Mouse (Mus musculus): ENCODE results near the gene Ccdc59. TPM values are rescaled to one million over a fixed set of nuclear protein-coding genes. Genes with fewer than 3 reads are reported as not detected.

Ccdc59 gene
- polyA plus RNA-seq (2015; fragmentation: Nextera tagmentation; extraction: Ambion mirVana), result 30.4 and 34.5 TPM in 2 replicates

DNA sequence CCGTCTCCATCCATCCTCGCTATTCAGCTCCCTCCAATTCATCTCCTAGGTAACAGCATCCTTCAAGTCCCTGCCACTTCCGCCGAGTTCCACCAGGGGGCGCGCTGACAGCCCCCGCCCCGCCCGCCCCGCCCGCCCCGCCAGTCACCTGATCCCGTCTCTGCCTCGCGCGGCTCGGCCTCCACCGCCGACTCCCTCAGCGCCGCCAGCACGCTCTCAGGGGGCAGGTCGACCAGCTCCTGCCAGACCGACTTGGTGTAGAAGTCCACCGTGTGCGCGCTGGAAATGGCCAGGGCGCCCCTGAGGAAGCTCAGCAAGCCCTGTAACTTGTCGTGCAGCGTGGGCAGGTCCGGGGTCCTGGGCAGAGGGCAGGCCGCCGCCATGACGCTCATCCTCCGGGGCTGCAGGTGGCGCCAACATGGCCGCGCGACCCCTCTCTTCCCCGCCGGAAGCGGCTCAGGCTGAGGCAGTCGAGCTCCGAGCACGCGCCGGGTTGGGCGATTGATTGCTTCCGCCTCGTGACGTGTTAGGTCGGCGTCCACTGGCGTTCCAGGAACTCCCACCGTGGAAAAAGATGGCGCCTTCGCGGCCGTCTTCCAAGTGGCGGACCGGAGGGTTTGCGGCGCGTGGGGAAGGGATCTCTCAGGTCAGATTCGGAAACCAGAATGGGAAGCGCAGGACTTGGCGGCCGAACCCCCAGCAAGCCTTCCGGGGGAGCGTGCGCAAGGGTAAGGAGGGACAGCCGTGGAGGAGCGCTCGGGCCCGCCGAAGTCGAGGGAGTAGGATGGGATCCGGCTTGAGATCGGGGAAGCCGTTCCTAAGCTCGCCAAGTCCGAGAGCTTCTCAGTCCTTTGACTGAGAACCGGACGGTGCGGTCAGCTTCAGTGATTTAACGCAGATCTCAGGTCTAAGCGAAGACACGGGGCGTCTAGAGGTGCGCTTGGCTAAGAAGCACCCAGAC is at the start of gene Ccdc59, which contains the start of gene Mettl25:
TSS of gene Ccdc59 (plus strand) at position 140 of the 961 bp plus-strand sequence.
TSS of gene Mettl25 (minus strand) at position 453 of the 961 bp plus-strand sequence.
- no peaks in the 10 kb centered on the region for H3K27me3 ChIP-seq
- WGBS, result under 1% methylated on average over 90 of the region's 90 CpGs
- H3K36me3 ChIP-seq, result peaks cover 35% of the 10 kb centered on the region
- peak within 1 kb of the TSS; percentile 73 for H3K4me2 ChIP-seq
- H3K4me1 ChIP-seq (replicated peaks), result peaks cover 8% of the 10 kb centered on the region
- H3K9me3 ChIP-seq (replicated peaks), result no peaks in the 10 kb centered on the region
- H3K27ac ChIP-seq, result peak within 1 kb of the TSS; percentile 96
- peak within 1 kb of the TSS; percentile 84 for H3K9ac ChIP-seq
- peak within 1 kb of the TSS; percentile 85 for H3K4me3 ChIP-seq
- ATAC-seq (replicated peaks; ENCODE audit: insufficient number of reproducible peaks, insufficient read depth, low FRiP score, low read depth), result peak; percentile 97

DNA sequence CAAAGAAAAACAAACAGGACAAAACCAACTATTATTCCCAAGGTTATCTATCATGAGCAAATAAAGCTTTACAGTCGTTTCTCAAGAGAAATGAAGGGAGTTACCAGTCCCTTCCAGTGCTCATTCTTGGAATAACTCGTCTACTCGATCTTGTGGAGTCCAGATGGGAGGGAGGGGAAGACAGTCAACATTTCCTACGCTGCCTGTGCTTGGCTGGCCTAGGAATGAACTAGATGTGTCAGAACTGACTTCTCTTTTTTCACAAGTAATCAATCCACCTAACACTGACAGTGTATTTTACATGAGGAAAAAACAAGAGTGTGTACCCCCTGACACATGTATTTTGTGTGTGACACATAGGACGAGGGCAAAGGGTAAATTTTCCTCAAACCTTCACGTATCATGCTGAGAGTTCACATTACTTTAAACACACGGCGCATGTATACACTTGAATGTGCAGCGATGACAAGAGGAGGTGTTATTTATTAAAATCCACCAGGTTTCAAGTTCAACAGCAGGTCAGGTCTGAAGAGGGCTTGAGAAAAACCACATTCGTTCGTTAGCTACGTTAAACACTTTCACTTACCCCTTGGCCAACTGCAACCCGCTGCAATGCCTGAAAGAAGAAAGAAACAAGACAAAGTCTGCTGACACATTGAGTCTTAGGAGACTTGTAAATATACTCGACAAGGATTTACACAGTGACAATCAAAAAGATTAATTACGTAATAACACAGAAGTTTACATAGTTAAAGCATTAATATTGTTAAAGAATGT is 46.9 kb upstream of the Ccdc59 start:
- no peak for ATAC-seq (replicated peaks; ENCODE audit: insufficient number of reproducible peaks, insufficient read depth, low FRiP score, low read depth)
- no peaks in the 10 kb centered on the region for H3K9me3 ChIP-seq (replicated peaks)
- H3K4me3 ChIP-seq, result no peak overlapping the region
- H3K27me3 ChIP-seq, result no peaks in the 10 kb centered on the region
- 0 out of 2 replicates have a peak, but pooled peaks cover 4% of the 10 kb centered on the region for H3K36me3 ChIP-seq
- WGBS, result 59% methylated on average over 15 of the region's 15 CpGs
- no peak overlapping the region for H3K4me2 ChIP-seq
- H3K4me1 ChIP-seq (replicated peaks), result no peaks in the 10 kb centered on the region
- no peak overlapping the region for H3K27ac ChIP-seq
- no peak overlapping the region for H3K9ac ChIP-seq

DNA sequence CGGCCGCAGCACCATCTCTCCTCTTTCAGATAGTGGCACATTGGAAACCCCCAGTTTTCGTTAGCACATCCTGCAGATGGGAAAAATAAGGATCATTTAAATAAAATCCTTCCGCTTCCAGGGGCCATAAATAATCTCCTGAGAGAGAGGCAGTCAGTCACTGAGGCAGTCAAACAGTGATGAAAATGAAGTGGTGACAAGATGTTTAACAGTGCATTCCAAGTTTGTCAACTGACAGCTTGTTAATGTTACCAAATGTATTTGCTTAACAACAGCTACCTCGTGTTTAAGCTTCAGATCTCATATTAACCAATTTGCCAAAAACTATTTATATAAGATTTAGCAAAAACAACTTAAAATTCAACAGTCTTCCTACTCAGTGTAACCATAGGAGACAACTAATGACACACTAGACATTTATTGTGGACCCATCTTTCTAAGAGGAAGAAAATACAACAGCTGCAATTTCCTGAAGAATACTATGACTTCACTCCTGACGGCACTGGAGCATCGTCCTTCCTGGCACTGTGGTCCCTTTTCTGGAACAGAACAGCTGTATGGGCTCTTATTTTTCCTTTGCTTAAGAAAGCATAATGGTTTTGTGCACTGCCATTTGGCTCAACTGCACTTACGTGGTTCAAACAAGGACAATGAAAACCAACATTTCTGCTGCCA is 43.5 kb upstream of the Ccdc59 start:
- H3K4me1 ChIP-seq (replicated peaks), result no peaks in the 10 kb centered on the region
- no peak overlapping the region for H3K27ac ChIP-seq
- 59% methylated on average over 8 of the region's 8 CpGs for WGBS
- no peak for ATAC-seq (replicated peaks; ENCODE audit: insufficient number of reproducible peaks, insufficient read depth, low FRiP score, low read depth)
- H3K9me3 ChIP-seq (replicated peaks), result no peaks in the 10 kb centered on the region
- no peaks in the 10 kb centered on the region for H3K27me3 ChIP-seq
- no peak overlapping the region for H3K4me2 ChIP-seq
- H3K4me3 ChIP-seq, result no peak overlapping the region
- H3K36me3 ChIP-seq, result 0 out of 2 replicates have a peak, but pooled peaks cover 4% of the 10 kb centered on the region
- no peak overlapping the region for H3K9ac ChIP-seq

DNA sequence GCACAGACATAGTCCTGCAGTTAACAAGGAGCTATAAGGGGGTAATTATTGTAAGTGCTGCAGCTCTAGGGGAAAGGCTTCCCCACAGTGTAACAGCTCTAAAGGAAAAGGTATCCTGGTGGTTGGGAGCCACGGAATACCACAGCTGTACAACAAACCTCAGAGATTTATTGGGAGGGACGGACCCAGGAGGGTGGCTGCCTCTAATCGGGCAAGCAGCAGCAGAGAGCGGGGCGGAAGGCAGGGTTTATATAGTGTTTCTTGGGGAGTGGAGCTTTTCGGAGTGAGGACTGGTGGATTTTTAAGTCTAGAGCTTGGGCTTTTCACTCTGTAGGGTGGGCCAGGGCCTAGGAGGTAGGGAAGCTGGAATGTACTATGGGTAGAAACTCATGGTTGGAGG is 39.7 kb upstream of the Ccdc59 start:
- 80% methylated on average over 6 of the region's 6 CpGs for WGBS
- no peak overlapping the region for H3K9ac ChIP-seq
- no peak for ATAC-seq (replicated peaks; ENCODE audit: insufficient number of reproducible peaks, insufficient read depth, low FRiP score, low read depth)
- no peak overlapping the region for H3K4me3 ChIP-seq
- H3K4me2 ChIP-seq, result no peak overlapping the region
- H3K27me3 ChIP-seq, result no peaks in the 10 kb centered on the region
- H3K9me3 ChIP-seq (replicated peaks), result no peaks in the 10 kb centered on the region
- H3K27ac ChIP-seq, result no peak overlapping the region
- H3K4me1 ChIP-seq (replicated peaks), result no peaks in the 10 kb centered on the region
- no peaks in the 10 kb centered on the region for H3K36me3 ChIP-seq

DNA sequence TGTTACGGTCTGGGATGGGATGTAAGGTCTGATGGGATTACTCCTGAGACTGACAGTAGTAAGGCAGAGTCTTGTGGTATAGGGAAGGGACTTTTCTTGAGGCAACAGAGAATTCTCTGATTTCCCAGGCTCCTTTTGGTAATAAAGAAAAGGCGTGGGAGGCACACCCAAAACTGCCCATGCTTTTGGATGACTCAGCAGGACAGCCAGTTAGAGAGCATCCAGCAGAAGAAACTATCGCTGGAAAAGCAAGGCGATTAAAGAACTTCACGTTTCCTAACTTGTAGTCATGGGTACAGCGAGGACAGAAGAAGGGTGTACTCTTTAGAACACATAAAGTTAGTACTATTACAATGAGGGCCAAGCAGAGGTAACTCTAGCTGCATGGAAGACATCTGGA is 38.7 kb upstream of the Ccdc59 start:
- Histone ChIP-seq H3K9ac (no peak overlapping the region), H3K4me2 (no peak overlapping the region), H3K9me3 (replicated peaks) (no peaks in the 10 kb centered on the region), H3K4me1 (replicated peaks) (no peaks in the 10 kb centered on the region), H3K4me3 (no peak overlapping the region), H3K27me3 (no peaks in the 10 kb centered on the region), H3K27ac (no peak overlapping the region), H3K36me3 (no peaks in the 10 kb centered on the region)
- 90% methylated on average over 6 of the region's 6 CpGs for WGBS
- no peak for ATAC-seq (replicated peaks; ENCODE audit: insufficient number of reproducible peaks, insufficient read depth, low FRiP score, low read depth)

DNA sequence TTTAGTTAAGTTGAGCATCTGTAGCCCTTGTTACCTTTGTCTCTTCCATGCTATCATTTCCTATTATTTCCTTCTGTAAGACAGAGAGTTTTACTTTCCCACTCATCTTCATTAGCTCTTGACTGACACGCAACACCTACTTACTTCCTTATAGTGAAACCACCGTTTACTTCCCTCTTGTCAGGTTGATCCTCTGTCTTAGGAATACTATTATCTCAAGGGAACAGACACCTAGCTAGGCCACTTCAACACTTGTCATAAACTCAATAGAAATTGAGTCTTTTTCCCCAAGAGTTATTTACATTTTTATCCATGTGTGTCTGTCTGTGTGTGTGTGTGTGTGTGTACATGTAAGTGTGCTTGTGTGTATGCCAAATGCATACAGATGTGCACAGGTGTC is 37.4 kb upstream of the Ccdc59 start:
- Histone ChIP-seq H3K9me3 (replicated peaks) (no peaks in the 10 kb centered on the region), H3K4me1 (replicated peaks) (no peaks in the 10 kb centered on the region), H3K27me3 (no peaks in the 10 kb centered on the region)

DNA sequence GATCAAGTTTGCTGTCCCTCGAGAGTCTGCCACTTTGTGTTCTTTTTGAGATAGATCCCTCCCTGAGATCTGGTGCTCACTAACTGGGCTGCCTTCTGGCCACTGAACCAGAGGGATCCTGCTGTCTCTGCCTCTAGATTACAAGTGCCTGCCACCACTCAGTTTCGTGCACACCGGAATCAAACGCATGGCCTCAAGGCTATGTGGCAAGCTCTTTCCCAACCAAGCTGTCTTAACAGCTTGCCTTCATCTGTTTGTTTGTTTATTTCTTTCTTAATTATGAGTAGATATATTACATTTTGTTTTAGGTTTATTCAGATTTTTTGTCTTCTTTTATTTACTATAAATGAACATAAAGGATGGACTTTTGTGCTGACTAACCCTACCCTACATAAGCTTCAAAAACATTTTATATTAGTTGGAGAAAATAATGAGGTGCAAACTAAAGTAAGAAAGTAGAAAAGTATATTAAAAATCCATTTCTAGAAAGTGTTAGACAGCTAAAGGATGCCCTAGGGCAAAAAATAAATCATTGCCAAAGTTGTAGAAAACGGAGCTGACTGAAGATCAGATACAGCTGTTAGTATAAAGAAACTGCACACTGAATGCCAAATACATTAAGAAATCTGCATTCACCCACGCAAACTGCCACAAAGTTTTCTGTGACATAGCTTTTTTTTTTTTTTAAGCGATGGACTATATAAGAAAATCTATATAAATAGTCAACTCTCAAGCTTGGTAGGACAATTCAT is 34.4 kb upstream of the Ccdc59 start:
- Histone ChIP-seq H3K4me2 (no peak overlapping the region), H3K9me3 (replicated peaks) (no peaks in the 10 kb centered on the region), H3K27me3 (no peaks in the 10 kb centered on the region), H3K9ac (no peak overlapping the region), H3K4me1 (replicated peaks) (no peaks in the 10 kb centered on the region), H3K4me3 (no peak overlapping the region), H3K36me3 (no peaks in the 10 kb centered on the region), H3K27ac (no peak overlapping the region)
- WGBS, result 74% methylated on average over 7 of the region's 7 CpGs
- ATAC-seq (replicated peaks; ENCODE audit: insufficient number of reproducible peaks, insufficient read depth, low FRiP score, low read depth), result no peak

More for the DNA sequence above, 37.4 kb upstream of the Ccdc59 start:
- no peaks in the 10 kb centered on the region for H3K36me3 ChIP-seq
- no peak overlapping the region for H3K4me2 ChIP-seq
- no peak overlapping the region for H3K9ac ChIP-seq
- WGBS, result 80% methylated on average over 2 of the region's 2 CpGs
- H3K4me3 ChIP-seq, result no peak overlapping the region
- ATAC-seq (replicated peaks; ENCODE audit: insufficient number of reproducible peaks, insufficient read depth, low FRiP score, low read depth), result no peak
- H3K27ac ChIP-seq, result no peak overlapping the region

DNA sequence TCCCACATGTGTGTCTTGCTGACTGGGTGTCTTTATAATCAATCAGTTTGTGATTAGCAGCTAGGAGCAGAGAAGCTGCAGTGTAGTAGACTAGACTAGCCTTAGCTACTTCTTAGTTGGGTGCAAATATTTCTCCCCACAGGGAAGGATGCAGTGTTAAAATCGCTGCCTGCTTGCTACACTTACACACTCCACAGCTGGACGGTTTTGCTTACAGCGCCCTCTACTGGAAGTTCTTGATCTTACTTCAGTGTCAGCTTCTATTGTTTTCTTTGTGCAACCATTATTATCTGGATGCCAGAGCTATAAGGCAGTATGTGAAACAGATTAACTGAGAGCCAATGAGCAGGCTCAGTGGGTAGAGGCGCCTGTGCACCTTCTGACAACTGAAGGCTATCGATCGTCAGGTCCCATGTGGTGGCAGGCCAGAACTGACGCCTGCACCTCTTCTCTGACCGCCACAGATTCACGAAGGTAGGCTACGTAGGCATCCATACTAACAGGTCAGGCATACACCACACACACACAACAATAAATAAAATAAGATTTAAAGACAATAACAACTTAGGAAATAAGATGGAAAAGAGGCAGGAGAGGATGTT is 6.1 kb upstream of the Ccdc59 start:
- Histone ChIP-seq H3K9ac (no peak overlapping the region), H3K9me3 (replicated peaks) (no peaks in the 10 kb centered on the region), H3K36me3 (peaks cover 4% of the 10 kb centered on the region; the same call in 1 of the 2 replicates), H3K4me3 (no peak overlapping the region), H3K27ac (no peak overlapping the region), H3K4me2 (no peak overlapping the region), H3K27me3 (no peaks in the 10 kb centered on the region), H3K4me1 (replicated peaks) (no peaks in the 10 kb centered on the region)
- ATAC-seq (replicated peaks; ENCODE audit: insufficient number of reproducible peaks, insufficient read depth, low FRiP score, low read depth), result no peak
- 59% methylated on average over 10 of the region's 10 CpGs for WGBS

DNA sequence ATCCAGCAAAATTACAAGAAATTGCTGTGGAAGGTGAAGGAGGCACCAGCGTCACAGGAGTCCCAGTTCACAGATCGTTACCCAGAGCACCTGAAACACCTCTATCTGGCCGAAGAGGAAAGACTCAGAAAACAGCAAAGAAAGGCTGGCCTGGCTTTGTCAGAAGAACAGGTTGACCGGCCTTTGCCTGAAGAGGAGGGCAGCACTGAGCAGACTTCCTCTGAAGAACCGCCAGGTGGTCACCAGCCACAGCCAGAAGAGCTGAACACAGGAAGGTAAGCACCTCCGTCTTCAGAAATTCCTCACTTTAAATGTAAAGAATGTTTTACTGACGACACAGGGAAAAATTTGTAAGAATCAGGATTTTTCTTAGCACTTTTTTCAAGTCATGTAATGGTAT is 1.7 kb downstream of the Ccdc59 start:
- peaks cover 8% of the 10 kb centered on the region for H3K4me1 ChIP-seq (replicated peaks)
- no peaks in the 10 kb centered on the region for H3K27me3 ChIP-seq
- 0 out of 2 replicates have a peak overlapping the region, but pooled peaks have one; percentile 85 for H3K4me3 ChIP-seq
- no peak overlapping the region for H3K9ac ChIP-seq
- peak overlapping the region; percentile 73; the same call in 1 of the 2 replicates for H3K4me2 ChIP-seq
- H3K36me3 ChIP-seq, result peaks cover 45% of the 10 kb centered on the region
- H3K27ac ChIP-seq, result no peak overlapping the region
- 80% methylated on average over 7 of the region's 7 CpGs for WGBS
- ATAC-seq (replicated peaks; ENCODE audit: insufficient number of reproducible peaks, insufficient read depth, low FRiP score, low read depth), result no peak
- no peaks in the 10 kb centered on the region for H3K9me3 ChIP-seq (replicated peaks)

DNA sequence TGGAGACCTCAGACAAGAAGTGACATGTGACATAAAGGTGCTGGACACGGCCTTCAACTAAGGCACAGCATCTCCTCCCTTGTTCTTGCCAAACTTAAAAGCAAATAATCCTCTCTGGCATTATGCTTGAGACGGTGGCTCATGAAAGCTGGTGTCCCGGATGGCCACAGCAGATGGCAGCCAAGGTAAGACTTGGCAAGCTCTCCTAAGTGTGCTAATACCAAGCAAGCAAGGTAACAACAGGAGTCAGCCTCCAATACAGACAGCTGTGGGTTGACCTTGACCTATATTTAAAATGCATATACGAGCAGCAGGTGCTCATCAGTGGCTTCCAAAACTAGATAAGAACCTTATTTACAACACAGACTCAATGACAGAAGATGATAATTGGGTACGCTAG is 9.4 kb downstream of the Ccdc59 start:
- peaks cover 35% of the 10 kb centered on the region for H3K36me3 ChIP-seq
- WGBS, result 85% methylated on average over 5 of the region's 5 CpGs
- H3K27ac ChIP-seq, result no peak overlapping the region
- H3K4me3 ChIP-seq, result no peak overlapping the region
- no peak overlapping the region for H3K9ac ChIP-seq
- H3K4me1 ChIP-seq (replicated peaks), result peaks cover 6% of the 10 kb centered on the region
- no peaks in the 10 kb centered on the region for H3K27me3 ChIP-seq
- no peak overlapping the region for H3K4me2 ChIP-seq
- no peaks in the 10 kb centered on the region for H3K9me3 ChIP-seq (replicated peaks)
- ATAC-seq (replicated peaks; ENCODE audit: insufficient number of reproducible peaks, insufficient read depth, low FRiP score, low read depth), result no peak
